ENCODE assay signal across 24 mouse cellular contexts in the genomic region with DNA sequence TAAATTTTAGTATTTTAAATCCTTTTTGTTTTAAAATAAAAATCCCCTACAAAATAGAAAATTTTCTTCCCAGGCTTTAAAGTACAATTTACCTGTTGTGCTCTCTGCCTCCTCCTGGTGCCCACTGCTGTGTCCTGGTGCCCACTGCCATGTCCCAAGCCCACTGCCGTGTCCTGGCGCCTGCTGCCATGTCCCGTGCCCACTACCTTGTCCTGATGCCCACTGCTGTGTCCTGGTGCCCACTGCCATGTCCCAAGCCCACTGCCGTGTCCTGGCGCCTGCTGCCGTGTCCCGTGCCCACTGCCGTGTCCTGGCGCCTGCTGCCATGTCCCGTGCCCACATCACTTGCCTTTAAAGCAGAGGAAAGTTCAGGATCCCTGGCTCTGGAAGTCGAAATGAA.
"Had no signal": no experiment of that assay in that cellular context is flagged by ENCODE, and none has a peak within 500 bp of the region (broad histone marks: within the 10 kb centered on the region; RNA-seq: fewer than 3 reads in every experiment).

No protein-coding gene starts in this region.

- H3K27ac ChIP-seq: heart, embryonic 10.5 days; hindbrain, embryonic 13.5 days; hindbrain, embryonic 15.5 days; hindbrain, postnatal 0 days; kidney, embryonic 15.5 days; kidney, postnatal 0 days; limb, embryonic 12.5 days; liver, embryonic 13.5 days; liver, embryonic 15.5 days had no signal

- DNase-seq: gastrocnemius, postnatal 14 days; gastrocnemius, postnatal 36 days; heart, adult 18-20 months; heart, postnatal 10 days; kidney, adult 11 months; kidney, adult 2 months; kidney, adult 9 months; kidney, postnatal 14 days; kidney, postnatal 36 days; layer of hippocampus, adult 9-11 months; layer of hippocampus, postnatal 36 days; left cerebral cortex, postnatal 4 days; liver; liver, embryonic 13.5 days had no signal

- ATAC-seq: hindbrain, postnatal 0 days; intestine, embryonic 16.5 days had no signal

- H3K4me3 ChIP-seq: heart, embryonic 10.5 days; heart, embryonic 12.5 days; hindbrain, embryonic 13.5 days; hindbrain, embryonic 15.5 days; kidney, embryonic 15.5 days; limb, embryonic 12.5 days; liver, embryonic 13.5 days; liver, embryonic 15.5 days had no signal
